Mouse (Mus musculus): ENCODE results near the gene Ugt1a1.
A peak's percentile ranks its signal among the peaks of the same experiment; 100 is the strongest.
"Not testable (repeated sequence)": the region's sequence is repeated elsewhere in the genome, so short reads cannot be mapped to it uniquely, and the experiment has no call there.

The Ugt1a1 gene

GRCm38 (mm10) chr1:88211812-88212211 lies at the start of gene Ugt1a1:
Gene Ugt1a1, plus strand, starts transcription at chr1:88211959.
- DNase-seq (ENCODE audit: low spot score): no peak

GRCm38 (mm10) chr1:88165711-88166110 lies 46.0 kb upstream of the Ugt1a1 start, which contains the start of gene Ugt1a5:
Gene Ugt1a5, plus strand, starts transcription at chr1:88166012.
- no peak for DNase-seq (ENCODE audit: low spot score)

- DNase-seq (ENCODE audit: low spot score): not testable (repeated sequence)
Measured at GRCm38 (mm10) chr1:88172190-88172589, 39.6 kb upstream of the Ugt1a1 start.

GRCm38 (mm10) chr1:88179657-88180056 lies 32.1 kb upstream of the Ugt1a1 start:
- no peak for DNase-seq (ENCODE audit: low spot score)

GRCm38 (mm10) chr1:88186325-88186935 lies 25.3 kb upstream of the Ugt1a1 start:
- no peak for DNase-seq (ENCODE audit: low spot score)

- no peak for DNase-seq (ENCODE audit: low spot score)
Measured at GRCm38 (mm10) chr1:88192136-88192535, 19.6 kb upstream of the Ugt1a1 start.

- no peak for DNase-seq (ENCODE audit: low spot score)
Measured at GRCm38 (mm10) chr1:88195687-88196086, 16.1 kb upstream of the Ugt1a1 start.

- no peak for DNase-seq (ENCODE audit: low spot score)
Measured at GRCm38 (mm10) chr1:88197443-88197842, 14.3 kb upstream of the Ugt1a1 start.

GRCm38 (mm10) chr1:88199996-88200395 lies 11.8 kb upstream of the Ugt1a1 start:
- DNase-seq (ENCODE audit: low spot score): no peak

- DNase-seq (ENCODE audit: low spot score): no peak
Measured at GRCm38 (mm10) chr1:88200456-88200855, 11.3 kb upstream of the Ugt1a1 start, which contains the start of gene Ugt1a2. Gene Ugt1a2, plus strand, starts transcription at chr1:88200601.

GRCm38 (mm10) chr1:88205294-88205922 lies 6.4 kb upstream of the Ugt1a1 start, which contains the start of gene Dnajb3:
Gene Dnajb3, minus strand, starts transcription at chr1:88205782.
- DNase-seq (ENCODE audit: low spot score): peak; percentile 67

- no peak for DNase-seq (ENCODE audit: low spot score)
Measured at GRCm38 (mm10) chr1:88206843-88207479, 4.8 kb upstream of the Ugt1a1 start.

GRCm38 (mm10) chr1:88212341-88213045 lies 734 bp downstream of the Ugt1a1 start:
- DNase-seq (ENCODE audit: low spot score): no peak

GRCm38 (mm10) chr1:88213061-88213460 lies 1.3 kb downstream of the Ugt1a1 start:
- DNase-seq (ENCODE audit: low spot score): no peak

GRCm38 (mm10) chr1:88213766-88214461 lies 2.2 kb downstream of the Ugt1a1 start:
- DNase-seq (ENCODE audit: low spot score): no peak

GRCm38 (mm10) chr1:88214462-88214952 lies 2.7 kb downstream of the Ugt1a1 start:
- no peak for DNase-seq (ENCODE audit: low spot score)

GRCm38 (mm10) chr1:88215466-88216380 lies 4.0 kb downstream of the Ugt1a1 start:
- DNase-seq (ENCODE audit: low spot score): no peak

- DNase-seq (ENCODE audit: low spot score): no peak
Measured at GRCm38 (mm10) chr1:88216551-88216950, 4.8 kb downstream of the Ugt1a1 start.

GRCm38 (mm10) chr1:88217144-88217543 lies 5.4 kb downstream of the Ugt1a1 start:
- DNase-seq (ENCODE audit: low spot score): no peak

GRCm38 (mm10) chr1:88217576-88217975 lies 5.8 kb downstream of the Ugt1a1 start:
- DNase-seq (ENCODE audit: low spot score): no peak

GRCm38 (mm10) chr1:88218051-88218450 lies 6.3 kb downstream of the Ugt1a1 start:
- no peak for DNase-seq (ENCODE audit: low spot score)

Measured in T-cell, adult 2 months (primary cell).